Mouse (Mus musculus): ENCODE data around the gene Cdk18. TPM values are rescaled to one million over a fixed set of nuclear protein-coding genes. Genes with fewer than 3 reads are reported as not detected.

Gene Cdk18
- polyA plus RNA-seq, 1 experiment: 24.6 TPM

- TF ChIP-seq CTCF (IDR thresholded peaks at IDR 0.05; ENCODE audit: low read depth, low read length): no peak
- TF ChIP-seq POLR2A (IDR thresholded peaks at IDR 0.05; ENCODE audit: insufficient read depth, low read length): no peak
- no peak for TF ChIP-seq EP300 (IDR thresholded peaks at IDR 0.05; ENCODE audit: insufficient read depth, low read depth, low read length)
- no peak overlapping the region for H3K4me3 ChIP-seq (ENCODE audit: low read depth, low read length)
- H3K36me3 ChIP-seq (ENCODE audit: control insufficient read depth, insufficient read depth, low read length, poor library complexity, severe bottlenecking): no peaks in the 10 kb centered on the region
- H3K9me3 ChIP-seq (replicated peaks; ENCODE audit: control insufficient read depth, insufficient read depth, low read length, poor library complexity, severe bottlenecking): no peaks in the 10 kb centered on the region
- H3K9ac ChIP-seq (ENCODE audit: low read depth, poor library complexity, severe bottlenecking): no peak overlapping the region
- no peaks in the 10 kb centered on the region for H3K27me3 ChIP-seq (ENCODE audit: control insufficient read depth, insufficient read depth, low read length, poor library complexity, severe bottlenecking)
- H3K27ac ChIP-seq (ENCODE audit: insufficient read depth, low read length): no peak overlapping the region
- no peaks in the 10 kb centered on the region for H3K4me1 ChIP-seq (ENCODE audit: control insufficient read depth, insufficient read depth, low read length)
Observed at GRCm38 (mm10) chr1:132144223-132144622, 4.7 kb upstream of the Cdk18 start.

- H3K27me3 ChIP-seq (ENCODE audit: control insufficient read depth, insufficient read depth, low read length, poor library complexity, severe bottlenecking): no peaks in the 10 kb centered on the region
- H3K4me3 ChIP-seq (ENCODE audit: low read depth, low read length): no peak overlapping the region
- no peak overlapping the region for H3K9ac ChIP-seq (ENCODE audit: low read depth, poor library complexity, severe bottlenecking)
- TF ChIP-seq CTCF (IDR thresholded peaks at IDR 0.05; ENCODE audit: low read depth, low read length): no peak
- no peak for TF ChIP-seq POLR2A (IDR thresholded peaks at IDR 0.05; ENCODE audit: insufficient read depth, low read length)
- TF ChIP-seq EP300 (IDR thresholded peaks at IDR 0.05; ENCODE audit: insufficient read depth, low read depth, low read length): no peak
- no peak overlapping the region for H3K27ac ChIP-seq (ENCODE audit: insufficient read depth, low read length)
- H3K36me3 ChIP-seq (ENCODE audit: control insufficient read depth, insufficient read depth, low read length, poor library complexity, severe bottlenecking): no peaks in the 10 kb centered on the region
- no peaks in the 10 kb centered on the region for H3K9me3 ChIP-seq (replicated peaks; ENCODE audit: control insufficient read depth, insufficient read depth, low read length, poor library complexity, severe bottlenecking)
- no peaks in the 10 kb centered on the region for H3K4me1 ChIP-seq (ENCODE audit: control insufficient read depth, insufficient read depth, low read length)
Observed at GRCm38 (mm10) chr1:132143730-132144129, 4.2 kb upstream of the Cdk18 start.

GRCm38 (mm10) chr1:132143079-132143478 is 3.6 kb upstream of the Cdk18 start:
- no peaks in the 10 kb centered on the region for H3K9me3 ChIP-seq (replicated peaks; ENCODE audit: control insufficient read depth, insufficient read depth, low read length, poor library complexity, severe bottlenecking)
- no peaks in the 10 kb centered on the region for H3K27me3 ChIP-seq (ENCODE audit: control insufficient read depth, insufficient read depth, low read length, poor library complexity, severe bottlenecking)
- H3K4me1 ChIP-seq (ENCODE audit: control insufficient read depth, insufficient read depth, low read length): peaks cover 3% of the 10 kb centered on the region
- H3K4me3 ChIP-seq (ENCODE audit: low read depth, low read length): no peak overlapping the region
- H3K27ac ChIP-seq (ENCODE audit: insufficient read depth, low read length): no peak overlapping the region
- H3K36me3 ChIP-seq (ENCODE audit: control insufficient read depth, insufficient read depth, low read length, poor library complexity, severe bottlenecking): no peaks in the 10 kb centered on the region
- no peak overlapping the region for H3K9ac ChIP-seq (ENCODE audit: low read depth, poor library complexity, severe bottlenecking)
- TF ChIP-seq POLR2A (IDR thresholded peaks at IDR 0.05; ENCODE audit: insufficient read depth, low read length): no peak
- no peak for TF ChIP-seq CTCF (IDR thresholded peaks at IDR 0.05; ENCODE audit: low read depth, low read length)
- no peak for TF ChIP-seq EP300 (IDR thresholded peaks at IDR 0.05; ENCODE audit: insufficient read depth, low read depth, low read length)

GRCm38 (mm10) chr1:132141753-132142152 is 2.3 kb upstream of the Cdk18 start:
- Histone ChIP-seq H3K4me1 (ENCODE audit: control insufficient read depth, insufficient read depth, low read length) (peaks cover 4% of the 10 kb centered on the region), H3K27ac (ENCODE audit: insufficient read depth, low read length) (no peak overlapping the region), H3K36me3 (ENCODE audit: control insufficient read depth, insufficient read depth, low read length, poor library complexity, severe bottlenecking) (no peaks in the 10 kb centered on the region)

GRCm38 (mm10) chr1:132141166-132141565 is 1.7 kb upstream of the Cdk18 start:
- Histone ChIP-seq H3K27ac (ENCODE audit: insufficient read depth, low read length) (no peak overlapping the region), H3K4me3 (ENCODE audit: low read depth, low read length) (no peak overlapping the region), H3K9me3 (replicated peaks; ENCODE audit: control insufficient read depth, insufficient read depth, low read length, poor library complexity, severe bottlenecking) (no peaks in the 10 kb centered on the region), H3K36me3 (ENCODE audit: control insufficient read depth, insufficient read depth, low read length, poor library complexity, severe bottlenecking) (no peaks in the 10 kb centered on the region), H3K27me3 (ENCODE audit: control insufficient read depth, insufficient read depth, low read length, poor library complexity, severe bottlenecking) (no peaks in the 10 kb centered on the region), H3K9ac (ENCODE audit: low read depth, poor library complexity, severe bottlenecking) (no peak overlapping the region), H3K4me1 (ENCODE audit: control insufficient read depth, insufficient read depth, low read length) (peaks cover 4% of the 10 kb centered on the region)
- no peak for TF ChIP-seq CTCF (IDR thresholded peaks at IDR 0.05; ENCODE audit: low read depth, low read length)

More at GRCm38 (mm10) chr1:132141753-132142152, 2.3 kb upstream of the Cdk18 start:
- no peaks in the 10 kb centered on the region for H3K27me3 ChIP-seq (ENCODE audit: control insufficient read depth, insufficient read depth, low read length, poor library complexity, severe bottlenecking)
- no peak overlapping the region for H3K9ac ChIP-seq (ENCODE audit: low read depth, poor library complexity, severe bottlenecking)
- H3K4me3 ChIP-seq (ENCODE audit: low read depth, low read length): no peak overlapping the region
- TF ChIP-seq CTCF (IDR thresholded peaks at IDR 0.05; ENCODE audit: low read depth, low read length) (no peak), EP300 (IDR thresholded peaks at IDR 0.05; ENCODE audit: insufficient read depth, low read depth, low read length) (no peak), POLR2A (IDR thresholded peaks at IDR 0.05; ENCODE audit: insufficient read depth, low read length) (no peak)
- H3K9me3 ChIP-seq (replicated peaks; ENCODE audit: control insufficient read depth, insufficient read depth, low read length, poor library complexity, severe bottlenecking): no peaks in the 10 kb centered on the region

GRCm38 (mm10) chr1:132140574-132140973 is 1.1 kb upstream of the Cdk18 start:
- no peak for TF ChIP-seq EP300 (IDR thresholded peaks at IDR 0.05; ENCODE audit: insufficient read depth, low read depth, low read length)
- no peak for TF ChIP-seq CTCF (IDR thresholded peaks at IDR 0.05; ENCODE audit: low read depth, low read length)
- TF ChIP-seq POLR2A (IDR thresholded peaks at IDR 0.05; ENCODE audit: insufficient read depth, low read length): no peak
- H3K36me3 ChIP-seq (ENCODE audit: control insufficient read depth, insufficient read depth, low read length, poor library complexity, severe bottlenecking): no peaks in the 10 kb centered on the region
- no peak overlapping the region for H3K27ac ChIP-seq (ENCODE audit: insufficient read depth, low read length)
- no peaks in the 10 kb centered on the region for H3K9me3 ChIP-seq (replicated peaks; ENCODE audit: control insufficient read depth, insufficient read depth, low read length, poor library complexity, severe bottlenecking)
- no peaks in the 10 kb centered on the region for H3K27me3 ChIP-seq (ENCODE audit: control insufficient read depth, insufficient read depth, low read length, poor library complexity, severe bottlenecking)
- peaks cover 4% of the 10 kb centered on the region for H3K4me1 ChIP-seq (ENCODE audit: control insufficient read depth, insufficient read depth, low read length)
- no peak overlapping the region for H3K9ac ChIP-seq (ENCODE audit: low read depth, poor library complexity, severe bottlenecking)
- H3K4me3 ChIP-seq (ENCODE audit: low read depth, low read length): no peak overlapping the region

Data from ES-Bruce4 (cell line).